Mouse (Mus musculus): ENCODE measurements at regions not wholly inside any gene's neighbourhood (a gene's known extent, or its start where the extent isn't known, plus 50 kb on each side); places are given as distances from the start of the nearest gene placed in this dataset.

GRCm38 (mm10) chr16:27507212-27507611, 118.5 kb downstream of the Ccdc50 start:
- no peak for DNase-seq (ENCODE audit: inconsistent age in 2 of 2, low spot score in 1 of 2)

- DNase-seq (ENCODE audit: inconsistent age in 2 of 2, low spot score in 1 of 2), result peak; percentile 4 to 25
These were observed 135.0 kb downstream of the Ccdc50 start for GRCm38 (mm10) chr16:27523527-27524121.

- peak in 1 of 2 experiments; percentile 22 for DNase-seq (ENCODE audit: inconsistent age in 2 of 2, low spot score in 1 of 2)
These were observed 138.0 kb downstream of the Ccdc50 start for GRCm38 (mm10) chr16:27526669-27527068.

- no peak for DNase-seq (ENCODE audit: inconsistent age in 2 of 2, low spot score in 1 of 2)
These were observed 142.0 kb downstream of the Ccdc50 start for GRCm38 (mm10) chr16:27530634-27531033.
